Mouse (Mus musculus) lung, postnatal 0 days (tissue): ENCODE data around the gene Kif19a.

Experiments
- CTCF ChIP-seq: IDR thresholded peaks from 2 replicates; pipeline ENCODE4 v1.5.1; 2016; ENCODE audit warnings: antibody characterized with exemption, mild to moderate bottlenecking
- EP300 ChIP-seq: IDR thresholded peaks from 2 replicates; pipeline ENCODE4 v1.6.1; 2016; ENCODE audit warnings: antibody characterized with exemption, mild to moderate bottlenecking, control low read depth

GRCm38 (mm10) chr11:114818185-114818584 is 53.0 kb downstream of the Kif19a start:
- TF ChIP-seq CTCF (no peak), EP300 (no peak)
